Mouse (Mus musculus) ovary, postnatal 14 days (tissue): ENCODE measurements around the gene Sgsh.

Experiments used
- DNase-seq: peaks from one replicate; pipeline ENCODE4 v3.0.0; 2022; ENCODE audit warnings: low spot score

Gene Sgsh

DNA sequence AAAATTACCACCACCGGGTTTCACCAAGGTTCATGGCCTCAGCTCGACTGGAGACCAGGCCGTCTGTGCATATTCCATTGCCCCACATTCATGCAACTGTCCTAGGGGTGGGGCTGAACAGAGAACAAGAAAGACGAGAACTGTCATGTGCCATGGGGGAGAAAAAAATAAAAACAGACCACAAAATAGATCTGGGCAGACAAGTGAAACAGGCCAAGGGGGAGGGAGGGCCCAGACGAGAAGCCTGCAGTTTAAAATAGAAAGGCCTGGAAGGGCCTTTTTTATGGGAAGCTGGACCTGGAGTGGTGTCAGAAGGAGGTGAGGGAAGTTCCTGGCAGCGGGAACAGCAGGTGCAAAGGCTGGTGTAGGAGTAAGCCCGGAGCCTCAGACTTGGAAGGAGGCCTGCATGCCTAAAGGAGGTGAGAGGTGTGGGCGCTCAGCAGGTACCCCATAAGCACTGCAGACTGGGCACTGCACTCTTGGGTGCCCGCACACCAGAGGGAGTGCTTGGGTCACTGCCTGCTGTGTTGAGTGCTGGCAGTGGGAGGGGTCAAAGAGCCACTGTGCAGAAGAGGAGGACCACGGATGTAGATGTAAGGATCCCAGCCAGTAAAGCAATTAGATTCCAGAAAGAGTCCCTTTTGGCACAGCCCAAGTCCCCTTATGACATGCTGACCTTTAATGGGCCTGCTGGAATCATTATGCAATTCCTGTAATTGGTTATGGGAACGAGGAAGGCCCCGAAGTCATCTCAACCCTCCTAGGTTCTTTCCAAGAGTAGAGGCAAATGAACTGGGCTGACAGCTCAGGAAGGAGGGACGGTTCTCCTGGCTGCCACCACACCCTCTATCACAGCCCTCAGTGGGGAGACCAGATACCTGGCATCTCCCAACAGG is 48.3 kb downstream of the Sgsh start:
- DNase-seq: no peak

- DNase-seq: peak; percentile 31
These were observed 50.2 kb downstream of the Sgsh start for GRCm38 (mm10) chr11:119304904-119305712.

GRCm38 (mm10) chr11:119300986-119301385 is 54.4 kb downstream of the Sgsh start:
- no peak for DNase-seq

DNA sequence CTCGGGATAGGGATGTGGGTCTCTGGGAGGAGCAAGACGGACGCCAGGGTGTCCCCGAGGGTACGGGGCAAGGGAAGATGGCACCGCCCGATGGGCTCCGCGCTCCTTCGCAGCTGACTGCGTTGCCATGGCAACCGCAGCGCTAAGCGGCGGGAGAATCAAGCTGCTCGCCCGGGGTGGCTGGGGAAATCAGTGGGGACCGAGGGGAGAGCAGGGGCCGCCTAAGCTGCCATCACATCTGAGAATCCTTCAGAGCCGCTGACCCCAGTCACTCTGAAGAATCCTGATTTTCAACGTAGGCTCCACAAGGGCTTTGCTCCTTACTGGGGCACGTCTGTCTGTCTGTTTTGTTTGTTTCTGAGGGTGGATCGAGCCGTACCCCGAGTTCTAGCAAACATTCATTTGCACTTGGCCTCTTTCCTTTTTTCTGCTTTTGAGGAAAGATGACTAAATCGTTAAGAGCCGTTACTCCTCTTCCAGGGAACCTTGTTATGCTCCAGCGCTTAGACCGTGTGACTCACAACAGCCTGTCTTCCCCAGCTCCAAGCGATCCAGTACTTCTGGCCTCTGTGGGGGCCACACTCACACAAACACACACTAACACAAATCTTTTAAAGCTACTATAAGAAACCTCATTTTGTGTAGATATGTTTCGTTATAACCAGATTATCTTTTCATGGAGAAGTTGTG is 54.9 kb downstream of the Sgsh start:
- no peak for DNase-seq

DNA sequence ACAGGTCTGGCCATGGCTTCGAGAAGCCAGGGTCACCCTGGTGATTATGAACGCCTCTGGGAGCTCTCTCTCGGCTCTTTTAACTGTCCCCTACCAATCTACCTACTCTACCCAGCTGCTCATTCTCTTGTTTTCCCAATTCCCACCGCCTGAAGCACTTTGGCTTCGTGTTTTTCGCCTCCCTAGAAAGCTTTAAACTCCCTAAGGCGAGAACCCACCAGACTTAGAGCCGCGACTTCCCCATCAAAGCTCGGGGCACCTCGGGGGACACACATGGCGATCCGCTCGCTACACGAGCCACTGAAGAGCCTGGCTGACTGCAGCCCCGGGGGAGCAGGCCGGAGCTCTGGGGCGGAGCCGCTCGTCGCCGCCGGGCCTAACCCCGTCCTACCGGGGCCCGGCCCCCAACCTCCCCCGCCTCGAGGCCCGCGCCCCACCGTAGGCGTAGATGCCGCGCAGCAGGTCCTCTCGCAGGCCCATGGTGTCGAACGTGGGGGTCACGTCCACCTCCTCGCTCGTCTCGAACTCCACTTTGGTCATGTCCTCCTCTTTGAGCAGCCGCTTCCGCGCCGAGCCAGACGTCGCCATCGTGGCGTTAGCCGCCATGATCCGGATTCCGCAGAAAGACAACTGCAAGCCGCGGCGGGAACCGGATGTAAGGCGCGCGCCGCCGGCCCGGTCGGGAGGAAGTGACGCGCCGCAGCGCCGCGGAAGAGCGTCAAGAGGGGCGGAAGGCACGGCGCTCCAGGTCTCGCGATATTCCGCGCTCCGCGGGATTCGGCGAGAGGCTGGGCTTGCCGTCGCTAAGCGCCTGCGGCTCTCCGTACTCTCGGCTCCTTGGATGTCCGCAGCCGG is 55.7 kb downstream of the Sgsh start, which contains the start of gene Eif4a3:
Eif4a3 (minus strand) TSS at position 699 of the 855 bp plus-strand sequence.
- DNase-seq: peak; percentile 93

DNA sequence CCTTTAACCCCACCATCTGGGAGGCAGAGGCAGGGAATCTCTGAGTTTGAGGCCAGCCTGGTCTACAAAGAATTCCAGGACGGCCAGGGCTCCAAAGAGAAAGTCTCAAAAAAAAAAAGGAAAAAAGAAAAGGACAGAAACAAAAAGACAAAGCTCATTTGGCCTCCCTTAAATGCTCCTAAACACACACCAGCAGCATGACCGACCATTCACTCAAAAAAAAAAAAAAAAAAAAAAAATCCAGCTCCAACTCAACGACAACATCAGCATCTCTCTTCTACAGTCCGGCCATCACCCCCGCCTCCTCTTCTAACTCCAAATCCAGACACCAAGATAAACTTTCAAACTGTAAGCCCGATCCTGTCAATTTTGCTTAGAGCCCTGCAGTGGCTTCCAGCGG is 56.4 kb downstream of the Sgsh start:
- no peak for DNase-seq

DNA sequence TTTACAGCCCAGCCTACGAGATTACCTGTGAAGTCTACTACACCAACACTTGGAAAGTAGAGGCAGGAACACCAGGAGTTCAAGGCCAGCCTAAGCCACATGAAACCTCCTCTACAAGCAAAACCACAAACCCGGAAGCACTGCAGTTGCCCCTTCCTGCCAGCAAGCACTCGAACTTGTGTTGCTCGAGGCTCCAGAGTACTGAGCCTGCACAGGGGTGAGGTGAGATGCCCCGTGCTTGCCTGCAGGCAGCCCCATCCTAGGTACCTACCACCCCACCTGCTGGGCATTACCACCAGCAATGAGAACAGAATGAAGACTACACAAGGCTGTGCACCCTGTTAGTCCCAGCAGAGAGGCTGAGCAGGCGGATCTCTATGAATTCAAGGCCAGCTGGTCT is 57.3 kb downstream of the Sgsh start:
- no peak for DNase-seq
